Mouse (Mus musculus) liver, embryonic 14.5 days (tissue): ENCODE data around the gene Dohh. TPM values are rescaled to one million over a fixed set of nuclear protein-coding genes. Genes with fewer than 3 reads are reported as not detected.

ENCODE experiments used
- ATAC-seq: fragments of 200-750 bp; cut with Nextera tagmentation; 2 replicates; pipeline ENCODE4 v1.8.0; 2017; ENCODE audit warnings: moderate number of reproducible peaks, mild to moderate bottlenecking, moderate library complexity; ENCODE audit not compliant: insufficient read depth
- DNase-seq, 3 experiments: peaks; one replicate each; pipeline ENCODE4 v3.0.0-alpha.2; 2012 to 2013; ENCODE audit warnings: low read depth in 3 of 3, low spot score in 3 of 3
- H3K27ac ChIP-seq: fragments of 300-500 bp; sonication (generic); 2 replicates; pipeline ENCODE4 v1.5.1; 2014; ENCODE audit warnings: moderate library complexity, mild to moderate bottlenecking, control low read depth, inconsistent platforms
- H3K27me3 ChIP-seq: fragments of 300-500 bp; sonication (generic); 2 replicates; pipeline ENCODE4 v1.6.1; 2014; ENCODE audit warnings: mild to moderate bottlenecking, low read length, moderate library complexity; ENCODE audit not compliant: control insufficient read depth, insufficient read depth
- H3K36me3 ChIP-seq: fragments of 300-500 bp; sonication (generic); replicated peaks from 2 replicates; pipeline ENCODE4 v1.6.1; 2014; ENCODE audit warnings: low read depth; ENCODE audit not compliant: control insufficient read depth, insufficient read depth
- H3K4me1 ChIP-seq, 2 experiments: fragments of 200-500 bp in 1 of 2; fragments of 300-500 bp in 1 of 2; sonication (generic) in 1 of 2; replicated peaks; 2 replicates each; pipeline ENCODE4 v1.6.1; 2012 to 2014; ENCODE audit warnings: antibody characterized with exemption in 1 of 2, inconsistent platforms in 1 of 2, low read length in 1 of 2; ENCODE audit not compliant: control insufficient read depth in 2 of 2, insufficient read depth in 2 of 2
- H3K4me2 ChIP-seq: fragments of 300-500 bp; sonication (generic); 2 replicates; pipeline ENCODE4 v1.6.1; 2014; ENCODE audit warnings: low read depth, mild to moderate bottlenecking, control low read depth, moderate library complexity
- H3K4me3 ChIP-seq, 2 experiments: fragments of 200-500 bp in 1 of 2; fragments of 300-500 bp in 1 of 2; sonication (generic) in 1 of 2; 2 replicates each; pipeline ENCODE4 v1.5.1; 2012 to 2014; ENCODE audit warnings: low read depth in 2 of 2, low read length in 2 of 2, mild to moderate bottlenecking in 2 of 2, control low read depth in 1 of 2, inconsistent platforms in 1 of 2, moderate library complexity in 1 of 2; ENCODE audit not compliant: insufficient read depth in 1 of 2
- H3K9ac ChIP-seq: fragments of 300-500 bp; sonication (generic); replicated peaks from 2 replicates; pipeline ENCODE4 v1.6.1; 2014; ENCODE audit warnings: mild to moderate bottlenecking, control low read depth, moderate library complexity
- H3K9me3 ChIP-seq: fragments of 300-500 bp; sonication (generic); 2 replicates; pipeline ENCODE4 v1.6.1; 2016; ENCODE audit warnings: low read length, mixed read lengths; ENCODE audit not compliant: control insufficient read depth
- CTCF ChIP-seq: IDR thresholded peaks from 2 replicates; pipeline ENCODE4 v1.5.1; 2016; ENCODE audit warnings: antibody characterized with exemption, low read depth, control low read depth
- EP300 ChIP-seq: IDR thresholded peaks from 2 replicates; pipeline ENCODE4 v1.6.1; 2016; ENCODE audit warnings: antibody characterized with exemption, low read depth
- WGBS: fragments of 180-500 bp; shearing (Covaris S2); extraction: QIAGEN DNeasy Blood & Tissue Kit; methylation state at CpG from one replicate; pipeline ENCODE4 v1.1.7; 2014; ENCODE audit not compliant: insufficient replicate concordance; 5-methylcytosine and 5-hydroxymethylcytosine counted together
- polyA plus RNA-seq, 2 experiments: library from polyadenylated mRNA; depleted of rRNA in 1 of 2; stranded (reverse) in 1 of 2; unstranded in 1 of 2; fragments of >200 nt; fragmentation: Nextera tagmentation in 1 of 2; extraction: Ambion mirVana in 1 of 2; gene quantifications; 2 replicates each; pipeline versions ENCODE4 v1.2.1 to v1.2.3; 2012 to 2014

Dohh gene
- polyA plus RNA-seq, 2 experiments, result 29.8 to 35.0 TPM

GRCm38 (mm10) chr10:81430831-81431525 is 46.8 kb downstream of the Dohh start:
- Histone ChIP-seq H3K4me2 (peak overlapping the region; percentile 94), H3K36me3 (no peaks in the 10 kb centered on the region), H3K9me3 (no peaks in the 10 kb centered on the region), H3K27ac (no peak overlapping the region), H3K4me3 (peak overlapping the region; percentile 61 to 67), H3K27me3 (peaks cover 40% of the 10 kb centered on the region), H3K4me1 (peaks cover 4 to 8% of the 10 kb centered on the region in 2 experiments), H3K9ac (no peak overlapping the region)
- ATAC-seq, result no peak; the same call in 1 of the 2 replicates
- 3% methylated on average over 57 of the region's 70 CpGs for WGBS
- no peak for TF ChIP-seq CTCF
- no peak for TF ChIP-seq EP300
- DNase-seq, result no peak

GRCm38 (mm10) chr10:81431526-81432168 is 47.4 kb downstream of the Dohh start:
- TF ChIP-seq EP300, result no peak
- TF ChIP-seq CTCF, result no peak
- H3K4me2 ChIP-seq, result peak overlapping the region; percentile 94
- no peaks in the 10 kb centered on the region for H3K9me3 ChIP-seq
- peaks cover 33% of the 10 kb centered on the region for H3K27me3 ChIP-seq
- DNase-seq (no peak), ATAC-seq (no peak)
- H3K4me3 ChIP-seq, result no peak overlapping the region; a peak in 1 of 4 replicates
- H3K27ac ChIP-seq, result no peak overlapping the region
- no peaks in the 10 kb centered on the region for H3K36me3 ChIP-seq
- peaks cover 4 to 8% of the 10 kb centered on the region in 2 experiments for H3K4me1 ChIP-seq
- 13% methylated on average over 15 of the region's 15 CpGs for WGBS
- no peak overlapping the region for H3K9ac ChIP-seq

GRCm38 (mm10) chr10:81432169-81432867 is 48.1 kb downstream of the Dohh start:
- H3K4me3 ChIP-seq, result no peak overlapping the region
- no peak overlapping the region for H3K9ac ChIP-seq
- no peak for TF ChIP-seq CTCF
- H3K4me1 ChIP-seq, result peaks cover 4 to 8% of the 10 kb centered on the region in 2 experiments
- peak overlapping the region; percentile 44 for H3K4me2 ChIP-seq
- H3K27me3 ChIP-seq, result peaks cover 27% of the 10 kb centered on the region
- ATAC-seq (no peak), DNase-seq (no peak)
- no peaks in the 10 kb centered on the region for H3K9me3 ChIP-seq
- no peaks in the 10 kb centered on the region for H3K36me3 ChIP-seq
- H3K27ac ChIP-seq, result no peak overlapping the region
- 55% methylated on average over 21 of the region's 21 CpGs for WGBS

- 5% methylated on average over 17 of the region's 17 CpGs for WGBS
- DNase-seq, result peak; percentile 75 to 82 (median 79)
- no peak overlapping the region for H3K27ac ChIP-seq
- no peaks in the 10 kb centered on the region for H3K9me3 ChIP-seq
- TF ChIP-seq CTCF (0 out of 2 replicates have a peak, but pooled peaks have one; percentile 6), EP300 (0 out of 2 replicates have a peak, but pooled peaks have one; percentile 36)
- no peak overlapping the region for H3K4me3 ChIP-seq
- H3K4me2 ChIP-seq, result peak overlapping the region; percentile 57
- H3K4me1 ChIP-seq, result peaks cover 4 to 8% of the 10 kb centered on the region in 2 experiments
- H3K9ac ChIP-seq, result no peak overlapping the region
- peak; percentile 77 for ATAC-seq
- no peaks in the 10 kb centered on the region for H3K36me3 ChIP-seq
- H3K27me3 ChIP-seq, result peaks cover 21% of the 10 kb centered on the region
These were observed 48.6 kb downstream of the Dohh start for GRCm38 (mm10) chr10:81432868-81433262.
